Mouse (Mus musculus): Measurements from ENCODE around the gene Cbx6.

DNA sequence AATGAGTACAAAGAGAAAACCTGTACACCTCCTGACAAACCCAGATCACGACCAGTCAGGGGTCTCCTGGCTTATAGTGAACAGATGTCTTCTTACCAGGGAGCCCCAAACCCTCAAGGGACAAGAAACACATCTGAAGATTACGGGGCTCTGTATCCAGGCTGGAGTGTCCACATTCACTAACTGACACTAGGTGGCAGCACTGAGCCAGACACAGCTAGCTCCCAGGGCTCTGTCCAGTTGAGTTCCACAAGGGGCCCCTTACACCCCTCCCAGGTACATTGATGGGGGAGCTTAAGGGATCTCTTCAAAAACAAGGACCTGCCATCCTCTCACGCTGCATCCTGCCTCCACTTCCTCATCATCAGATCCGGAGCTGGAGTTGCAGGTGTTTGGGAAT, 4.1 kb downstream of the Cbx6 start:
- TF ChIP-seq POLR2A (IDR thresholded peaks at IDR 0.05; ENCODE audit: extremely low read depth, insufficient read depth, low read length) (no peak), CTCF (IDR thresholded peaks at IDR 0.05; ENCODE audit: low read depth, low read length) (peak; percentile 88)
